Mouse (Mus musculus): ENCODE data around the gene Krt71. TPM values are rescaled to one million over a fixed set of nuclear protein-coding genes. Genes with fewer than 3 reads are reported as not detected.
"Not testable (repeated sequence)": the region's sequence is repeated elsewhere in the genome, so short reads cannot be mapped to it uniquely, and the experiment has no call there.

The Krt71 gene
- polyA plus RNA-seq, 1 experiment from 2014 or later: not detected

DNA sequence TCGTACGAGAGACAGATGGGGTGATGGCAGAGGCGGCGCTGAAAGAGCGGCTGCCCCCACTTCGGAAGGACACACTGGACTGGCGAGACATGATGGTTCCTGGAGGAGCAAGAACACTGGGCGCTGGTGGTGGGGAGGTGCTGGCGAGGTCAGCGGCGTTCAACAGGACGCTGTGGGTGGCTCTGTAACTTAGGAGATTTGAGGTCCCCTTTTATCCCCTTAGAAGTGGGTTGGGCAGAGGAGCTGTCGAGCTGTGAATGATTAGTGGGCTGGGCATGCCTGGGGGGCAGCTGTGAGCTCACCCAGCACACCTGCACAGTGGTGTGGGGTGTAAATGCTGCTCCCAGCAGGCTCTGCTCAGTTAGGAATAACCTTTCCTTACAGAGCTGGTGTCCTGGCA, 30.2 kb downstream of the Krt71 start, which contains the start of gene Krt5:
Gene Krt5 (minus strand): TSS at position 179 of the 400 bp plus-strand sequence.
- no peak for ATAC-seq (ENCODE audit: low FRiP score, low read depth)
- no peak within 1 kb of the TSS for H3K27ac ChIP-seq
- no peaks in the 10 kb centered on the region for H3K36me3 ChIP-seq
- H3K4me2 ChIP-seq (replicated peaks): peak within 1 kb of the TSS; percentile 4; the same call in 1 of the 2 replicates
- H3K9ac ChIP-seq: peak within 1 kb of the TSS; percentile 8; the same call in 1 of the 2 replicates
- H3K27me3 ChIP-seq: no peaks in the 10 kb centered on the region
- 65% methylated on average over 13 of the region's 13 CpGs for WGBS
- H3K9me3 ChIP-seq: no peaks in the 10 kb centered on the region
- peak within 1 kb of the TSS; percentile 31 for H3K4me3 ChIP-seq
- no peaks in the 10 kb centered on the region for H3K4me1 ChIP-seq

DNA sequence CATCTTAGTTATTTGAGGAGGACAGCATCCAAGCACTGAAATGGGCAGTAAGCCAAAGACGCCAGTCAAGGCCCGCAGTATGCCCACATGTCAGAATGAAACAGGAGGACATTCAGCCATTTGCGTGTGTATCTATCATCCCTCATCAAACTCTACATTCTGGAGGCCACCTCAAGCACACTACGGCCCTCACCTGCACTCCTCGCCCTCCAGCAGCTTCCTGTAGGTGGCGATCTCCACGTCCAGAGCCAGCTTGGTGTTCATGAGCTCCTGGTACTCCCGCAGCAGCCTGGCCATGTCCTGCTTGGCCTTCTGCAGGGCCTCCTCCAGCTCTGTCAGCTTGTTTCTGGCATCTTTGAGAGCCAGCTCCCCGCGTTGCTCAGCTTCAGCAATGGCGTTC, 34.2 kb downstream of the Krt71 start:
- WGBS: 64% methylated on average over 11 of the region's 11 CpGs

DNA sequence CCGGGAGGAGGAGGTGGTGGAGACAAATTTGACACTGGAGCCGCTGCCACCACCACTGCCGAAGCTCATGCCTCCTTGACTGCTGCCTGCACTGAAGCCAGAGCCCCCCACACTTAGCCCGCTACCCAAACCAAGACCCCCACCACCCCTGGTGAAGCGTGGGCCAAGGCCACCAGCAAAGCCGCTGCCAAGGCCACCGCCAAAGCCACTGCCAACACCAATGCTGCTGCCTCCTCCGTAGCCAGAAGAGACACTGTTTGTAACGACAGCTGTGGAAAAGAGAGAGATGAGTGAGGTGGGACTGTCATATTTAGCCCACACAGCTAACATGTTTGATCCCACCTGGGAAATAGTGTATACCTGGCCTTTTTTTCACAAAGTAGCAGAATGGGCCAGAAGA, 35.5 kb downstream of the Krt71 start:
- 90% methylated on average over 9 of the region's 9 CpGs for WGBS
- Histone ChIP-seq H3K4me2 (replicated peaks) (no peak overlapping the region), H3K4me1 (no peaks in the 10 kb centered on the region), H3K27me3 (no peaks in the 10 kb centered on the region), H3K36me3 (no peaks in the 10 kb centered on the region), H3K4me3 (no peak overlapping the region), H3K9ac (no peak overlapping the region), H3K9me3 (no peaks in the 10 kb centered on the region), H3K27ac (no peak overlapping the region)
- ATAC-seq (ENCODE audit: low FRiP score, low read depth): no peak

More for the DNA sequence above, 34.2 kb downstream of the Krt71 start:
- H3K4me1 ChIP-seq: no peaks in the 10 kb centered on the region
- no peak overlapping the region for H3K9ac ChIP-seq
- no peak overlapping the region for H3K27ac ChIP-seq
- H3K27me3 ChIP-seq: no peaks in the 10 kb centered on the region
- H3K36me3 ChIP-seq: no peaks in the 10 kb centered on the region
- H3K9me3 ChIP-seq: no peaks in the 10 kb centered on the region
- H3K4me3 ChIP-seq: no peak overlapping the region
- no peak overlapping the region for H3K4me2 ChIP-seq (replicated peaks)
- ATAC-seq (ENCODE audit: low FRiP score, low read depth): no peak

DNA sequence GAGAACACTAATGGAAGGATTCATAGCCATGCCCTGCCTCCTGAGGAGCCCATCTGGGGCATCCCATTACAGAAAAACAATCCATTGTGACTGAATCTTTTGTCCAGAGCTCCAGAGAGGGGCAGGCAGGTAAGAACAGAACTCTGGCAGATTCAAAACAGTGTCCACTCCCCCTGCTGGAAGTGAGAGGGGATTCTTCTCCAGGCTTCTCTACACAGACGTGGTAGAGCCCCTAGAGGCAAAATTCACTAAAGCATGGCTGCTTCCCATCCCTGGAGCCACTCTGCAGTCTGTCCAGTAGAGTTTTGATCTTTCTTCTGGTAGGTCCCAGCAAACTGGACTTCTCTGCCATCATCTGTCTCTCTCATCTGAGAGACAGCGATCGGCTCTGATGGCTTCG, 38.8 kb downstream of the Krt71 start:
- H3K4me2 ChIP-seq (replicated peaks): no peak overlapping the region
- H3K27me3 ChIP-seq: no peaks in the 10 kb centered on the region
- ATAC-seq (ENCODE audit: low FRiP score, low read depth): no peak
- no peaks in the 10 kb centered on the region for H3K36me3 ChIP-seq
- no peak overlapping the region for H3K9ac ChIP-seq
- no peak overlapping the region for H3K27ac ChIP-seq
- H3K4me1 ChIP-seq: no peaks in the 10 kb centered on the region
- 72% methylated on average over 4 of the region's 4 CpGs for WGBS
- no peaks in the 10 kb centered on the region for H3K9me3 ChIP-seq
- no peak overlapping the region for H3K4me3 ChIP-seq

DNA sequence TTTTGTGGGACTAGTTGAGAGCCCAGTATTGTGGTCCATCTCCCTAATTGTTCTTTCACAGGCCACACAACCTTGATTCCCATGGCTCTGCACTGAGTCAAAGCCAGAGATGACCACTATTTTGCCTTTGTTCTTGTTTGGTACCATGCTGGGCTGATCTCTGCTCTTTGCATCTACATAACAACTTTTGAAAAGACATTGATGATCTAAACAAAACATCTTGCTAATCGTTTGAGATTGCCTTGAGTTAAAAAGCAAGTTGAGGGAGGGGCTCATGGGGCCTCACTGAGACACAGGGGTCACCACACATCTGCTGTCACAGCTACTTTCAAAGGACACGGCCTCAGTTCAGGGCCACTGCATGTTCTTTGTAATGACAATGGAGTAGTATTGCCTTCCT, 40.5 kb downstream of the Krt71 start:
- Histone ChIP-seq H3K9me3 (no peaks in the 10 kb centered on the region), H3K36me3 (no peaks in the 10 kb centered on the region), H3K4me3 (no peak overlapping the region), H3K4me1 (no peaks in the 10 kb centered on the region), H3K4me2 (replicated peaks) (no peak overlapping the region), H3K9ac (no peak overlapping the region), H3K27ac (no peak overlapping the region), H3K27me3 (no peaks in the 10 kb centered on the region)
- WGBS: 40% methylated on average over 2 of the region's 2 CpGs
- ATAC-seq (ENCODE audit: low FRiP score, low read depth): no peak

DNA sequence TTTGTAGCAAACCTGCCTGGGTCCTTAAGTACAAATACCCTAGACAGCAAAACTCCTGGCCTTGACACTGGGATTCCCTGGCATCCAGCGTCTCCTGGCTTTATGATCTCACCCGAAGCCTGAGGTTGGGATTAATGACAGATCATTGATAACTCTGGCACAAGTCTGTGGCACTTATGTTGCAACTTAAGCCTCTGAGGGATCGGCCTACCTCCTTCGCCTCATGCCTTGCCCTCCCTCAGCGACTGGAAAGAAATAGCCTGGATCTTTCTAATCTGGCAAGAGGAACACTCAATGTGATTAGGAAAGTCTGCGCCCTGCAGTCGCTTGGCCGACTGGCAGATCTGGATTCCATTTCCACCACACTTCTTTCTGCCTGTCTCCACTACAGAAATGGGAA, 43.0 kb downstream of the Krt71 start:
- Histone ChIP-seq H3K27ac (no peak overlapping the region), H3K4me2 (replicated peaks) (no peak overlapping the region), H3K27me3 (no peaks in the 10 kb centered on the region), H3K9me3 (no peaks in the 10 kb centered on the region), H3K9ac (no peak overlapping the region), H3K4me1 (no peaks in the 10 kb centered on the region), H3K4me3 (no peak overlapping the region), H3K36me3 (no peaks in the 10 kb centered on the region)
- WGBS: 67% methylated on average over 8 of the region's 8 CpGs
- no peak for ATAC-seq (ENCODE audit: low FRiP score, low read depth)

GRCm38 (mm10) chr15:101699192-101699591, 43.7 kb downstream of the Krt71 start:
- Histone ChIP-seq H3K27me3 (no peaks in the 10 kb centered on the region), H3K9ac (no peak overlapping the region), H3K36me3 (no peaks in the 10 kb centered on the region), H3K4me2 (replicated peaks) (no peak overlapping the region), H3K9me3 (no peaks in the 10 kb centered on the region), H3K27ac (no peak overlapping the region), H3K4me3 (no peak overlapping the region), H3K4me1 (no peaks in the 10 kb centered on the region)
- WGBS: 56% methylated on average over 3 of the region's 3 CpGs
- no peak for ATAC-seq (ENCODE audit: low FRiP score, low read depth)

DNA sequence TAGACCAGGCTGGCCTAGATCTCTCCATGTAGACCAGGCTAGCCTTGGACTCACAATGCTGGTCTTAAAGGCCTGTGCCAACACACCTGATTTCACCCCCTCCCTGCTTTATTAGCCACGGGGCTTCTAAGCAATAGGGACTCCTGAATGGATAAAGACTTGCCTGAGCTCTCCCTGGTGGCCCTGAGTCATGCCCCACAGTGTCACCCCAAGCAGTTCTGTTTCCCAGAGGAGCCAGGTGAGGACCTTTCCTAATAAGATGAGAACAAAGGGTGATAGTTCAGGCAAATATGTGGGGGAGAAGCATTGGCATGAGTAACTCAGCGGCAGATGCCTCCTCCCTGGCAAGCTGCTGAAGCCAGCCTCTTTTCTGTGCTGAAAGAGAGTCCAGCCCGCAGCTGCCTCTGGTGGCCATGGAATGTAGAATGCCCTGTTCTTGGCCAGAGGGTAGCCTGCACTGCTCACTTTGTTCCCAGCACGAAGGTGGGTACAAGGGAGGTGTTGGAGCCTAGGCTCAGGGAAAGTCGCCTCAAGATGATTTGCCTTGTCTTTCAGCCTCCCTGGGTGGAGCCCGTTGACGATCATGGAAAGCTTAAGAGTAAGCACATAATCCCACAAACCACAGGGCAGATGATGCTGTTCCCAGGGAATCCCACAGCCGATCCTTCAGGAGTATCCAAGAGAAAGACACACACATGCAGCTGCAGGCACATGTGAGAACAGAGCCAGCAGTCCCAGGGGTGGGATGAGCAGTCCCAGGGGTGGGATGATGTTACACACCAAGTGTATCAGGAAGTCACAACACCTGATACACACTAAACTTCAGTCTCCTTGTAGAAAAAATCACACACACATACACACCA, 45.4 kb downstream of the Krt71 start:
- Histone ChIP-seq H3K9ac (no peak overlapping the region), H3K36me3 (no peaks in the 10 kb centered on the region), H3K4me3 (no peak overlapping the region), H3K9me3 (no peaks in the 10 kb centered on the region), H3K27me3 (no peaks in the 10 kb centered on the region), H3K27ac (no peak overlapping the region), H3K4me1 (no peaks in the 10 kb centered on the region), H3K4me2 (replicated peaks) (no peak overlapping the region)
- ATAC-seq (ENCODE audit: low FRiP score, low read depth): no peak
- 72% methylated on average over 8 of the region's 8 CpGs for WGBS

- WGBS: 77% methylated on average over 5 of the region's 5 CpGs
- H3K4me2 ChIP-seq (replicated peaks): no peak within 1 kb of the TSS
- ATAC-seq (ENCODE audit: low FRiP score, low read depth): no peak
- no peaks in the 10 kb centered on the region for H3K36me3 ChIP-seq
- no peak within 1 kb of the TSS for H3K4me3 ChIP-seq
- no peaks in the 10 kb centered on the region for H3K9me3 ChIP-seq
- H3K27ac ChIP-seq: no peak within 1 kb of the TSS
- no peaks in the 10 kb centered on the region for H3K27me3 ChIP-seq
- no peaks in the 10 kb centered on the region for H3K4me1 ChIP-seq
- no peak within 1 kb of the TSS for H3K9ac ChIP-seq
These were observed 48.7 kb downstream of the Krt71 start, which contains the start of gene Krt6a for GRCm38 (mm10) chr15:101694207-101694606. TSS of gene Krt6a (minus strand) at chr15:101694307.

DNA sequence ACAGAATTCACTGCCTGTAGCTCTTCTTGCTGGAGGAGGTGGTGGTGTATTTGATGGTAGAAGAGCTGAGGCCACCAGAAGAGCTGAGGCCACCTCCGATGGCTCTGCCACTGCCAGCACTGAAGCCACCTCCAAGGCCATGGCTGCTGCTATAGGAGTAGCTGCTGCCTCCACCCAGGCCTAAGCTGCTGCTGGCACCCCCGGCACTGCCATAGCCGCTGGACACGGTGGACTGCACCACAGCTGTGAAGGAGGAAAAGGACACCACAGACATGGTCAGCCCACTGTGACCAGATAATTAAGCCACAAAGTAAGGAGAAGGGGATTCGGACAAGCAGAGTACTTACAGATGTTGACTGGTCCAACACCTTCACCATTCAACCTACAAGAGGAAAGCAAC, 52.4 kb downstream of the Krt71 start:
- not testable (repeated sequence) for H3K27me3 ChIP-seq; H3K4me2 ChIP-seq (replicated peaks); H3K36me3 ChIP-seq; H3K27ac ChIP-seq; H3K9me3 ChIP-seq; H3K4me3 ChIP-seq; ATAC-seq (ENCODE audit: low FRiP score, low read depth); H3K4me1 ChIP-seq; H3K9ac ChIP-seq
- WGBS: 88% methylated on average over 5 of the region's 5 CpGs

- no peak overlapping the region for H3K4me3 ChIP-seq
- ATAC-seq (ENCODE audit: low FRiP score, low read depth): no peak
- H3K9me3 ChIP-seq: no peaks in the 10 kb centered on the region
- H3K4me2 ChIP-seq (replicated peaks): no peak overlapping the region
- no peaks in the 10 kb centered on the region for H3K27me3 ChIP-seq
- WGBS: 63% methylated on average over 2 of the region's 2 CpGs
- no peak overlapping the region for H3K27ac ChIP-seq
- H3K36me3 ChIP-seq: no peaks in the 10 kb centered on the region
- H3K9ac ChIP-seq: no peak overlapping the region
- no peaks in the 10 kb centered on the region for H3K4me1 ChIP-seq
These were observed 54.7 kb downstream of the Krt71 start for GRCm38 (mm10) chr15:101688161-101688560.
